Mouse (Mus musculus) liver, embryonic 16.5 days (tissue): Measurements from ENCODE around the gene Krt77. TPM values are rescaled to one million over a fixed set of nuclear protein-coding genes. Genes with fewer than 3 reads are reported as not detected.
A peak's percentile ranks its signal among the peaks of the same experiment; 100 is the strongest.

ENCODE experiments used
- ATAC-seq: fragments of 200-750 bp; cut with Nextera tagmentation; 2 replicates; pipeline ENCODE4 v1.8.0; 2017; ENCODE audit warnings: low read depth, mild to moderate bottlenecking, moderate number of reproducible peaks, moderate library complexity
- H3K27ac ChIP-seq: fragments of 300-500 bp; sonication (generic); 2 replicates; pipeline ENCODE4 v1.5.1; 2014; ENCODE audit warnings: mild to moderate bottlenecking, low read length
- H3K27me3 ChIP-seq: fragments of 300-500 bp; sonication (generic); 2 replicates; pipeline ENCODE4 v1.6.1; 2014; ENCODE audit warnings: low read depth, low read length, mixed read lengths; ENCODE audit not compliant: control insufficient read depth, insufficient read depth
- H3K36me3 ChIP-seq: fragments of 300-500 bp; sonication (generic); 2 replicates; pipeline ENCODE4 v1.6.1; 2014; ENCODE audit warnings: mild to moderate bottlenecking; ENCODE audit not compliant: control insufficient read depth, insufficient read depth
- H3K4me1 ChIP-seq: fragments of 300-500 bp; sonication (generic); 2 replicates; pipeline ENCODE4 v1.6.1; 2014; ENCODE audit warnings: low read depth, low read length, mixed read lengths; ENCODE audit not compliant: control insufficient read depth
- H3K4me2 ChIP-seq: fragments of 300-500 bp; sonication (generic); 2 replicates; pipeline ENCODE4 v1.6.1; 2014; ENCODE audit warnings: low read depth, low read length, mixed read lengths
- H3K4me3 ChIP-seq: fragments of 300-500 bp; sonication (generic); 2 replicates; pipeline ENCODE4 v1.5.1; 2014; ENCODE audit warnings: low read depth, mild to moderate bottlenecking, low read length
- H3K9ac ChIP-seq: fragments of 300-500 bp; sonication (generic); 2 replicates; pipeline ENCODE4 v1.6.1; 2014; ENCODE audit warnings: low read depth, low read length
- H3K9me3 ChIP-seq: fragments of 300-500 bp; sonication (generic); replicated peaks from 2 replicates; pipeline ENCODE4 v1.6.1; 2016; ENCODE audit warnings: low read length; ENCODE audit not compliant: control insufficient read depth
- WGBS: fragments of 180-500 bp; shearing (Covaris S2); extraction: QIAGEN DNeasy Blood & Tissue Kit; methylation state at CpG from one replicate; pipeline ENCODE4 v1.1.7; 2014; ENCODE audit not compliant: insufficient replicate concordance; 5-methylcytosine and 5-hydroxymethylcytosine counted together
- polyA plus RNA-seq: library from polyadenylated mRNA; unstranded; fragments of >200 nt; fragmentation: Nextera tagmentation; extraction: Ambion mirVana; gene quantifications from 2 replicates; pipeline ENCODE4 v1.2.1, GENCODE M21; 2015

Krt77 gene
- polyA plus RNA-seq, 1 experiment from 2014 or later: not detected

GRCm38 (mm10) chr15:101850694-101851093, 18.8 kb downstream of the Krt77 start, which contains the start of gene Krt1:
Gene Krt1 (minus strand): TSS chr15:101850794.
- H3K36me3 ChIP-seq: no peaks in the 10 kb centered on the region
- WGBS: 59% methylated on average over 6 of the region's 6 CpGs
- H3K9ac ChIP-seq: no peak within 1 kb of the TSS
- H3K4me1 ChIP-seq: no peaks in the 10 kb centered on the region
- no peak within 1 kb of the TSS for H3K27ac ChIP-seq
- H3K27me3 ChIP-seq: peaks cover 22% of the 10 kb centered on the region
- no peak within 1 kb of the TSS for H3K4me2 ChIP-seq
- H3K4me3 ChIP-seq: no peak within 1 kb of the TSS
- H3K9me3 ChIP-seq: no peaks in the 10 kb centered on the region
- no peak for ATAC-seq

DNA sequence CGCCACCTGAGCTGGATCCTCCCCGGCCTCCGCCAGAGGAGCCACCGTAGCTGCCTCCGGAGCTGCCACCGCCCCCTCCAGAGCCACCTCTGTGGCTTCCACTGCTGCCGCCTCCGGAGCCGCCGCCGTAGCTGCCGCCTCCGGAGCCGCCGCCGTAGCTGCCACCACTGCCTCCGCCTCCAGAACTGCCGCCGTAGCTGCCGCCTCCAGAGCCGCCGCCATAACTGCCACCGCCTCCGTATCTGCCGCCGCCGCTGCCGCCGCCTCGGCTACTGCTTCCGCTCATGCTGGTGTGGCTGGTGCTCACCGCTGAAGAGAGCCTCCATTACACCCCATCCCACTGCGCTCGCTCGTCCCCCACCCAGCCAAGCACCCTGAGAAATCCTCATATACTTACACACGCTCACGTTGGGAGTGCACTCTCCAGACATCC, 23.5 kb downstream of the Krt77 start:
- Histone ChIP-seq H3K9ac (no peak overlapping the region), H3K4me2 (peak overlapping the region; percentile 44), H3K4me1 (no peaks in the 10 kb centered on the region), H3K9me3 (no peaks in the 10 kb centered on the region), H3K4me3 (peak overlapping the region; percentile 22), H3K27ac (no peak overlapping the region), H3K27me3 (peaks cover 38% of the 10 kb centered on the region), H3K36me3 (no peaks in the 10 kb centered on the region)
- ATAC-seq: no peak
- 3% methylated on average over 29 of the region's 37 CpGs for WGBS

- no peak overlapping the region for H3K9ac ChIP-seq
- H3K4me2 ChIP-seq: no peak overlapping the region
- WGBS: 52% methylated on average over 9 of the region's 9 CpGs
- no peaks in the 10 kb centered on the region for H3K4me1 ChIP-seq
- no peak overlapping the region for H3K27ac ChIP-seq
- no peak for ATAC-seq
- no peaks in the 10 kb centered on the region for H3K36me3 ChIP-seq
- no peaks in the 10 kb centered on the region for H3K9me3 ChIP-seq
- peaks cover 38% of the 10 kb centered on the region for H3K27me3 ChIP-seq
- H3K4me3 ChIP-seq: no peak overlapping the region
Measured at GRCm38 (mm10) chr15:101843192-101843591, 26.3 kb downstream of the Krt77 start.

DNA sequence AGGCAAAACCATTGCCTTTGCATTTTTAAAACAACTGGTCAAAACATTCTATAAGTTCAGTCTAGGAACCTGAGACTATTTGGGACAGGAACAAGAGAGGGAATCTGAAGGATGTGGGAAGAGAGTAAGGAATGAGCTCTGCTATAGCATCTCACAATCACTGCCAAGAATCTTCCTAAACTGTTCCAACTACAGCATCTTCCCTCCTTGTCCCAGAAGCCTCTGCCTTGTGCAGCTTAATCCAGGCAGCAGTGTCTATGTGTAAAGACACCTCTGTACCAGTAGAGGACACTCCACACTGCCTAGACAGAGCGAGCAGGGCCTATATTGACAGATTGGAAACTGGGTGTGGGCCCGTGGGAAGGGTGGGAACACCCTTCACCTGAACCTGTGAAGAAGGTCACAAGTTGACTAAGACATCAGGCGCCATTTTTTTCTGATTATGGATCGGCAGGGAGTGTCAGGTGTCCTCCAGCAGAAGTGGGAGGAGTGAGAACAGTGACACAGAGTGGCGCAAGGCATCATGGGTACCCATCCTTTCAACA, 34.6 kb downstream of the Krt77 start:
- no peaks in the 10 kb centered on the region for H3K27me3 ChIP-seq
- H3K4me3 ChIP-seq: no peak overlapping the region
- no peak overlapping the region for H3K4me2 ChIP-seq
- H3K9ac ChIP-seq: no peak overlapping the region
- H3K9me3 ChIP-seq: no peaks in the 10 kb centered on the region
- 40% methylated on average over 5 of the region's 5 CpGs for WGBS
- no peaks in the 10 kb centered on the region for H3K4me1 ChIP-seq
- no peak for ATAC-seq
- H3K36me3 ChIP-seq: no peaks in the 10 kb centered on the region
- no peak overlapping the region for H3K27ac ChIP-seq

DNA sequence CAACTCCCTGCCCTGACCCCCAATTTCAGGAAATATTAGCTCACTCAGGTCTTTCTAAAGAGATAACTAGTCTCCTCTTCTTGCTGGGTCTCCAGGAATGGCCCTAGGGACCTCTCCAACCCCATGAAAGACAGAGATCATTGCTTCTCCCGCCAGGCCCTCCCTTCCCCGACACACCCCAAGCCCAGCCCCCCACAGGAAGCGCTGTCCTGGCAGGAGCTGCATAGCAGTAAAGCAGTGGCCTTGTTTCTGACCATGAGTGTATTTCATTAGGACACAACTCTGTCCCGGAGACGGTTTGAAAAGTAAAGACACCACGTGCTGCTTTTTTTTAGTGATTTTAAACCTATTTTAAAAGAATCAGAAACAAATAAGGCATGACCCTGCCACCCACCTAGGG, 36.4 kb downstream of the Krt77 start:
- Histone ChIP-seq H3K9me3 (no peaks in the 10 kb centered on the region), H3K27ac (no peak overlapping the region), H3K27me3 (no peaks in the 10 kb centered on the region), H3K4me1 (no peaks in the 10 kb centered on the region), H3K9ac (no peak overlapping the region), H3K4me3 (no peak overlapping the region), H3K36me3 (no peaks in the 10 kb centered on the region), H3K4me2 (no peak overlapping the region)
- no peak for ATAC-seq
- 31% methylated on average over 6 of the region's 6 CpGs for WGBS

- Histone ChIP-seq H3K36me3 (no peaks in the 10 kb centered on the region), H3K4me2 (no peak overlapping the region), H3K27ac (no peak overlapping the region), H3K9me3 (no peaks in the 10 kb centered on the region), H3K4me1 (no peaks in the 10 kb centered on the region), H3K4me3 (no peak overlapping the region), H3K27me3 (no peaks in the 10 kb centered on the region), H3K9ac (no peak overlapping the region)
- WGBS: 44% methylated on average over 5 of the region's 5 CpGs
- no peak for ATAC-seq
Measured at GRCm38 (mm10) chr15:101829441-101829840, 40.1 kb downstream of the Krt77 start.

- Histone ChIP-seq H3K36me3 (no peaks in the 10 kb centered on the region), H3K4me2 (no peak overlapping the region), H3K4me3 (no peak overlapping the region), H3K27ac (no peak overlapping the region), H3K9me3 (no peaks in the 10 kb centered on the region), H3K9ac (no peak overlapping the region), H3K4me1 (no peaks in the 10 kb centered on the region), H3K27me3 (no peaks in the 10 kb centered on the region)
- ATAC-seq: no peak
- 18% methylated on average over 3 of the region's 3 CpGs for WGBS
Measured at GRCm38 (mm10) chr15:101821786-101822185, 47.7 kb downstream of the Krt77 start.

DNA sequence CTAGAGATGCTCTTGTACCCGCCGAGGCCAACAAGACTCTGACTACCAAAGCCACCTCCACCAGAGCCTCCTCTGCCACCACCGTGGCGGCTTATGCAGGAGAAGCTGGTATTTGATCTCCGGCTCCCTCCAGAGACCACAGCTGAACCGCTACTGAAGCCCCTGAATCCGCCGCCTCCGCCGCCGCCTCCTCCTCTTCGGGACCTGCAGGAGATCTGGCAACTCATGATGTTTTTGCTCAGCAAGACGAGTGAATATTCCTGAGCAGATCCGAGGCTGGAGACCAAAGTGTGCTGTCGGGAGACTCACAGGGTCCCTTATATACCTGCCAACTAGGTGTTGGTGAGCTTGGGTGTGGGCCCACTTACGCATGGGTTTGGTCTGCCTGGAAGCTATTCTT, 51.6 kb downstream of the Krt77 start, which contains the start of gene Krt2:
Krt2 (minus strand) TSS at position 295 of the 400 bp plus-strand sequence.
- no peak within 1 kb of the TSS for H3K4me2 ChIP-seq
- WGBS: 59% methylated on average over 16 of the region's 16 CpGs
- no peaks in the 10 kb centered on the region for H3K36me3 ChIP-seq
- H3K27me3 ChIP-seq: no peaks in the 10 kb centered on the region; the same call in 1 of the 2 replicates
- ATAC-seq: no peak
- no peak within 1 kb of the TSS for H3K27ac ChIP-seq
- no peak within 1 kb of the TSS for H3K9ac ChIP-seq
- no peaks in the 10 kb centered on the region for H3K9me3 ChIP-seq
- no peaks in the 10 kb centered on the region for H3K4me1 ChIP-seq
- no peak within 1 kb of the TSS for H3K4me3 ChIP-seq
